Mouse (Mus musculus): Measurements from ENCODE around the gene Pus7l.

DNA sequence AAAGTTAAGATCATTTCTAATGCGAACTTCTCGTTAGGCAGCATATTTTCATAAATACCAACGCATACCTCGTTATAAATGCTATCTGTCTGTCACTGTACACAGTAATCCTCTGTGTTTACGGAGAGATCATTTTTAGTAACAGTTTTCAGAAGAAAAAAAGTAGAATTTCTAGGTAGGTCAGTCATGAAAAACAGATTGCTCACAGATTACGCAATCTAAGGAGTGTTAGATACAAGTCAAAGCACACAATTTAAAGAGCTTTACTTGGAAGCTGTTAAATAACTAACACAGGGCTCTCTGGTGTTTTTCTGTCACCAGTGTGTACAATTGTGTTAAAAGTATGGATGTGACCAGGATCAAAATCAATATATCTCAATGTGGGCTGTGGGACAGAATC is 10.4 kb downstream of the Pus7l start:
- TF ChIP-seq CTCF (IDR thresholded peaks at IDR 0.05; ENCODE audit: low read depth, low read length), result no peak
- TF ChIP-seq TAL1 (conservative IDR thresholded peaks at IDR 0.05; ENCODE audit: low read depth, low read length), result no peak
